Mouse (Mus musculus): ENCODE results near the gene Gm3002. TPM values are rescaled to one million over a fixed set of nuclear protein-coding genes. Genes with fewer than 3 reads are reported as not detected.
"Not testable (repeated sequence)": the region's sequence is repeated elsewhere in the genome, so short reads cannot be mapped to it uniquely, and the experiment has no call there.

The Gm3002 gene
- total RNA-seq (2012; rRNA removed) = not detected in 2 replicates
- polyA plus RNA-seq (2012; ENCODE audit: insufficient read depth in 1 of 2, insufficient read length in 2 of 2, low read depth in 1 of 2, low replicate concordance in 2 of 2, missing spikeins in 1 of 2) = not detected

GRCm38 (mm10) chr14:3809774-3810173 is at the start of gene Gm3002:
TSS of gene Gm3002 (plus strand) at chr14:3810074.
- DNase-seq (ENCODE audit: low read depth, low spot score); H3K4me3 ChIP-seq (ENCODE audit: control insufficient read depth in 1 of 2, insufficient read depth in 1 of 2, low read depth in 2 of 2, low read length in 2 of 2); H3K4me1 ChIP-seq (ENCODE audit: control insufficient read depth in 1 of 2, insufficient read depth in 2 of 2, low read length in 2 of 2); H3K27me3 ChIP-seq (ENCODE audit: control insufficient read depth in 1 of 2, insufficient read depth in 2 of 2, low read length in 2 of 2); H3K36me3 ChIP-seq (ENCODE audit: control insufficient read depth in 1 of 2, insufficient read depth in 2 of 2, low read length in 2 of 2); H3K9me3 ChIP-seq (replicated peaks; ENCODE audit: insufficient read depth, low read length); H3K9ac ChIP-seq (ENCODE audit: control insufficient read depth, low read depth, low read length, poor library complexity, severe bottlenecking); H3K27ac ChIP-seq (ENCODE audit: control insufficient read depth, low read depth, low read length); H3K79me2 ChIP-seq (ENCODE audit: control insufficient read depth, insufficient read depth, low read length, poor library complexity): not testable (repeated sequence)

- not testable (repeated sequence) for H3K27me3 ChIP-seq (ENCODE audit: control insufficient read depth in 1 of 2, insufficient read depth in 2 of 2, low read length in 2 of 2); H3K9ac ChIP-seq (ENCODE audit: control insufficient read depth, low read depth, low read length, poor library complexity, severe bottlenecking); H3K4me3 ChIP-seq (ENCODE audit: control insufficient read depth in 1 of 2, insufficient read depth in 1 of 2, low read depth in 2 of 2, low read length in 2 of 2); DNase-seq (ENCODE audit: low read depth, low spot score); H3K79me2 ChIP-seq (ENCODE audit: control insufficient read depth, insufficient read depth, low read length, poor library complexity); H3K4me1 ChIP-seq (ENCODE audit: control insufficient read depth in 1 of 2, insufficient read depth in 2 of 2, low read length in 2 of 2); H3K9me3 ChIP-seq (replicated peaks; ENCODE audit: insufficient read depth, low read length); H3K36me3 ChIP-seq (ENCODE audit: control insufficient read depth in 1 of 2, insufficient read depth in 2 of 2, low read length in 2 of 2); H3K27ac ChIP-seq (ENCODE audit: control insufficient read depth, low read depth, low read length)
These were observed 36.1 kb downstream of the Gm3002 start, which contains the start of gene Gm3033 for GRCm38 (mm10) chr14:3845945-3846344. TSS of gene Gm3033 (plus strand) at chr14:3846245.

- H3K9ac ChIP-seq (ENCODE audit: control insufficient read depth, low read depth, low read length, poor library complexity, severe bottlenecking); H3K27me3 ChIP-seq (ENCODE audit: control insufficient read depth in 1 of 2, insufficient read depth in 2 of 2, low read length in 2 of 2); H3K4me1 ChIP-seq (ENCODE audit: control insufficient read depth in 1 of 2, insufficient read depth in 2 of 2, low read length in 2 of 2); H3K4me3 ChIP-seq (ENCODE audit: control insufficient read depth in 1 of 2, insufficient read depth in 1 of 2, low read depth in 2 of 2, low read length in 2 of 2); H3K79me2 ChIP-seq (ENCODE audit: control insufficient read depth, insufficient read depth, low read length, poor library complexity); H3K36me3 ChIP-seq (ENCODE audit: control insufficient read depth in 1 of 2, insufficient read depth in 2 of 2, low read length in 2 of 2); DNase-seq (ENCODE audit: low read depth, low spot score); H3K9me3 ChIP-seq (replicated peaks; ENCODE audit: insufficient read depth, low read length); H3K27ac ChIP-seq (ENCODE audit: control insufficient read depth, low read depth, low read length): not testable (repeated sequence)
These were observed 74.0 kb downstream of the Gm3002 start, which contains the start of gene Gm2916 for GRCm38 (mm10) chr14:3883872-3884271. TSS of gene Gm2916 (plus strand) at chr14:3884172.

- not testable (repeated sequence) for H3K9ac ChIP-seq (ENCODE audit: control insufficient read depth, low read depth, low read length, poor library complexity, severe bottlenecking); DNase-seq (ENCODE audit: low read depth, low spot score); H3K4me1 ChIP-seq (ENCODE audit: control insufficient read depth in 1 of 2, insufficient read depth in 2 of 2, low read length in 2 of 2); H3K4me3 ChIP-seq (ENCODE audit: control insufficient read depth in 1 of 2, insufficient read depth in 1 of 2, low read depth in 2 of 2, low read length in 2 of 2); H3K9me3 ChIP-seq (replicated peaks; ENCODE audit: insufficient read depth, low read length); H3K27ac ChIP-seq (ENCODE audit: control insufficient read depth, low read depth, low read length); H3K36me3 ChIP-seq (ENCODE audit: control insufficient read depth in 1 of 2, insufficient read depth in 2 of 2, low read length in 2 of 2); H3K79me2 ChIP-seq (ENCODE audit: control insufficient read depth, insufficient read depth, low read length, poor library complexity); H3K27me3 ChIP-seq (ENCODE audit: control insufficient read depth in 1 of 2, insufficient read depth in 2 of 2, low read length in 2 of 2)
These were observed 121.6 kb downstream of the Gm3002 start, which contains the start of gene Gm3029 for GRCm38 (mm10) chr14:3931456-3931855. TSS of gene Gm3029 (plus strand) at chr14:3931756.

- not testable (repeated sequence) for H3K4me3 ChIP-seq (ENCODE audit: control insufficient read depth in 1 of 2, insufficient read depth in 1 of 2, low read depth in 2 of 2, low read length in 2 of 2); H3K36me3 ChIP-seq (ENCODE audit: control insufficient read depth in 1 of 2, insufficient read depth in 2 of 2, low read length in 2 of 2); H3K27me3 ChIP-seq (ENCODE audit: control insufficient read depth in 1 of 2, insufficient read depth in 2 of 2, low read length in 2 of 2); H3K4me1 ChIP-seq (ENCODE audit: control insufficient read depth in 1 of 2, insufficient read depth in 2 of 2, low read length in 2 of 2); H3K9ac ChIP-seq (ENCODE audit: control insufficient read depth, low read depth, low read length, poor library complexity, severe bottlenecking); H3K27ac ChIP-seq (ENCODE audit: control insufficient read depth, low read depth, low read length); DNase-seq (ENCODE audit: low read depth, low spot score); H3K79me2 ChIP-seq (ENCODE audit: control insufficient read depth, insufficient read depth, low read length, poor library complexity); H3K9me3 ChIP-seq (replicated peaks; ENCODE audit: insufficient read depth, low read length)
These were observed 153.4 kb downstream of the Gm3002 start, which contains the start of gene Gm3095 for GRCm38 (mm10) chr14:3963247-3963646. TSS of gene Gm3095 (plus strand) at chr14:3963547.

GRCm38 (mm10) chr14:3998094-3998493 is 188.2 kb downstream of the Gm3002 start, which contains the start of gene Gm3099:
TSS of gene Gm3099 (plus strand) at chr14:3998394.
- H3K4me1 ChIP-seq (ENCODE audit: control insufficient read depth in 1 of 2, insufficient read depth in 2 of 2, low read length in 2 of 2); H3K9me3 ChIP-seq (replicated peaks; ENCODE audit: insufficient read depth, low read length); H3K27me3 ChIP-seq (ENCODE audit: control insufficient read depth in 1 of 2, insufficient read depth in 2 of 2, low read length in 2 of 2); H3K9ac ChIP-seq (ENCODE audit: control insufficient read depth, low read depth, low read length, poor library complexity, severe bottlenecking); H3K79me2 ChIP-seq (ENCODE audit: control insufficient read depth, insufficient read depth, low read length, poor library complexity); H3K27ac ChIP-seq (ENCODE audit: control insufficient read depth, low read depth, low read length); DNase-seq (ENCODE audit: low read depth, low spot score); H3K36me3 ChIP-seq (ENCODE audit: control insufficient read depth in 1 of 2, insufficient read depth in 2 of 2, low read length in 2 of 2); H3K4me3 ChIP-seq (ENCODE audit: control insufficient read depth in 1 of 2, insufficient read depth in 1 of 2, low read depth in 2 of 2, low read length in 2 of 2): not testable (repeated sequence)
